Mouse (Mus musculus): Measurements from ENCODE around the gene Rab5c. TPM values are rescaled to one million over a fixed set of nuclear protein-coding genes. Genes with fewer than 3 reads are reported as not detected.

Rab5c gene
- total and polyA plus RNA-seq, 3 experiments, result 191 to 238 (median 196) TPM

DNA sequence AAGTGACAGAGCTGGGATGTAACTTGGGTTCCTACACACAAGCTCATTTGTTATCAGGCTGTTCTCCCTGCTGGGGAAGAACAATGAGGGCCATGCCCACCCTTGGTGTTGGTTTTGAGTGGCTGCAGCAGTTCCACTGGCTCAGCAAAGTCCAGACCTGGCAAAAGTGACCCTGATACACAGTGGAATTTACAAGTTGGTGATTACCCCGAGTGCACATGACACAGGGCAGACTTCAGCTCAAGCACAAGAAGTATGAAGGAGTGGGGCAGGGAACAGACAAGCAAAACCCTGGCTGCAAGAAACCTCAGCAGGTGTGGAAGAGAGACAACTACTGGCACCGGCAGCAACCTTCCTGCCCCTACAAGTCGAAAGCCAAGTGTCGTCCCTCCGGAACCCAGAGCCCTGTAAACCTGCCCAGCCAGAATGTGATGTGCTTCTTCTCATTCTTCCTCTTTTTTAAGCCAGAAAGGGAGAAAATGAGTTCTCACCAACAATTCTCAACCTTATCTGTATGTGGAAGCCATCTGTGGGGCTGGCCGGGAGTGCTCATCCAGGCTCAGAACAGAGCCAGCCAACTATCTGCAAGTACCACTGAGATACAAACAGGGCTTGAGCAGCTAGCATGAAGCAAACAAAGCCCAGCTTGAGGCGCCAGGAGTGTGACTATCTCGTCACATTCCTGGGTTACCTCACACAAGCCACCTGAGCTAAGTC, 16.1 kb downstream of the Rab5c start:
- no peak for DNase-seq

DNA sequence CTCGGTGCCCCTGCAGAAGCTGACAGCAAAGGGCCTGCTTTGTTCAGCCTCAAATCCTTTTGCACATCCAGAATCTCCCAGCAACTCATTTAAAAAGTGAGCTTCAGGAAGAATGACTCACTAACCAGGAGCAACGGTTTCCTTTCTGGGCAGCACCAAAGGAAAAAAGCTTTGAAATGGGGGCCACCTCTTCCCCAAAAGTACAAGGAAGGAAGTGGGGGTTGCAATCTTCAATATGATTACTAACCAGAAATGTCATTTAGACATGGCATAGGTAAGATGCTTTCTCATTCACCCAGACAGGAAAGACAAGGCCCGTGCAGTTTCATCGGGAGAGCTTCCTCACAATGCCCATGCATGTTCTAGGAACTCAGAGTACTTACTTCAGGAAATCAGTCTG, 16.8 kb downstream of the Rab5c start:
- no peak for DNase-seq

DNA sequence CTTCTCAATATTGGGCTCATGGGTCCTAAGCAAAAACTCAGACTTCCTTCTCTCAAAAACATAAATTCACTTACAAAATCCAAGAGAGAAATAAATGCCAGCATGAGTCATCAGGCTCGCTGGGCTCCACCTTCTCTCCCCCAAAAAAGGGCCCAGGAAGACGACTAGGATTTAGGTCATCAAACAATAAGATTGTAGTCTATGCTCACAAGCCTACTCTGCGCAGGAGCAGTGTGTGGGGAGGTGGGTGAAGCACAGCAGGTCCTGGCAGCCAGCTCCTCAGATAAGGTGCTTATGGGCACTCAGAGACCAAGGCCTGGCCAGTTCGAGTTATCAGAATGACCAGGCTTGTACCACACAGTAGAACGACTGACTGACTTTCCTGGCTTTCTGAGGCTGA, 17.7 kb downstream of the Rab5c start:
- peak; percentile 57 for DNase-seq

- no peak for DNase-seq
These were observed 18.1 kb downstream of the Rab5c start for GRCm38 (mm10) chr11:100719893-100720292.

GRCm38 (mm10) chr11:100719312-100719711, 18.7 kb downstream of the Rab5c start:
- DNase-seq, result peak; percentile 57

GRCm38 (mm10) chr11:100718866-100719265, 19.1 kb downstream of the Rab5c start:
- no peak for DNase-seq

DNA sequence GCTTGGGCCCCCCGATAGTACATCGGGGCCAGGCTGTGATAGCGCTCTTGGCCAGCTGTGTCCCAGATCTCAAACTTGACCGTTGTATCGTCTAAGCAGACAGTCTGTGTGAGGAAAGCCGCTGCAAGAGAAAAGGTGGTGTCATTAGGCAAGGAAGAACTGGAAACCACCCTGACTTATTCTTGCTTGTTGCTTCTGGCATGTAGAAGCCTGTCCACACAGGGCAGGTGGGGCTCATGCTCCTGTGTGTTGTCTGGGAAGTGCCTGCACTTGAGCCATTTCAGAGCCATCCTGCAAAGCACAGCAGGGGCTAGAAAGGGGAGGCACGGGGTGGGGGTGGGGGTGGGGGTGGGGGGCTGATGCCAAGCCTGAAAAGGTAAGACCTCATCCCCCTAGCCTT, 19.6 kb downstream of the Rab5c start:
- DNase-seq, result no peak

DNA sequence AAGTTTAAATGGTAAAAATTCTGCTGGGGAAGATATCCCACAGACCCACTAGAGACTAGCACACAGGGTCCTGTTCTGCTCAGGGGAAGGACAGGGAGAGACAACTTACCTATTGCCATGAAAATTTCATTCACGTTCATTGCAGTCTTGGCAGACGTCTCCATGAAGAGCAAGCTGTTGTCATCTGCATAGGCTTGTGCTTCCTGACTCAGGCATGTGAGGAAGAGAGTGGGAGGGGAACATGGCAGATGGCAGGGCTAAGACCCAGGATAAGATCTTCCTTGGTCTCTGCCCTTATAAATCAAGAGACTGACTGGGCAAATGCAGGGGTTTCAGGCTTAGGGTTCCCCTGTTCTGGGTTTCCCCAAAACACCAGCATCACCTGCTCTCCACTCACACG, 21.4 kb downstream of the Rab5c start:
- DNase-seq, result no peak

DNA sequence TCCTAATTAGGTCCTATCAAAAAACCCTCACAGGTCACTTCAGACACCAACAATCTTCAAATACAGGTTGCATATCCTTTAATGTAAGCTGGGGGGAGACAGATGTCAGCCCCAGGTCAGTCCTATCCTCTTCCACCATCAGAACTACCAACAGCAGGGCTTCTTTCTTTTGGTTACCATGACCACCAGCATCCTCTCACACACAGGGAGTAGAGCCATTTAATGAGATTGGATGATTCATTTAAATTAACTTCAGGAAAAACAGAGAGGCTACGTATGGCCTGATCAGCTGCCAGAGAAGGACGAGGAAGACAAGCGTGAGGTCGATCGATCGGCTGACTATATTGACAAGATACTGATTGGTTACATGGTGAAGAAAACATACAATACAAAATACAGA, 23.1 kb downstream of the Rab5c start:
- DNase-seq, result no peak

GRCm38 (mm10) chr11:100714534-100714915, 23.5 kb downstream of the Rab5c start:
- DNase-seq, result peak; percentile 82

GRCm38 (mm10) chr11:100713735-100714533, 24.1 kb downstream of the Rab5c start, which contains the start of gene Hspb9:
Hspb9 (plus strand) TSS chr11:100713850.
- DNase-seq, result peak; percentile 87

GRCm38 (mm10) chr11:100713174-100713573, 24.8 kb downstream of the Rab5c start:
- DNase-seq, result no peak

GRCm38 (mm10) chr11:100711783-100712615, 26.0 kb downstream of the Rab5c start, which contains the start of gene Kat2a:
Kat2a (minus strand) TSS chr11:100712465.
- DNase-seq, result peak; percentile 92

GRCm38 (mm10) chr11:100710977-100711376, 27.0 kb downstream of the Rab5c start:
- DNase-seq, result no peak

GRCm38 (mm10) chr11:100710528-100710927, 27.5 kb downstream of the Rab5c start:
- DNase-seq, result no peak

DNA sequence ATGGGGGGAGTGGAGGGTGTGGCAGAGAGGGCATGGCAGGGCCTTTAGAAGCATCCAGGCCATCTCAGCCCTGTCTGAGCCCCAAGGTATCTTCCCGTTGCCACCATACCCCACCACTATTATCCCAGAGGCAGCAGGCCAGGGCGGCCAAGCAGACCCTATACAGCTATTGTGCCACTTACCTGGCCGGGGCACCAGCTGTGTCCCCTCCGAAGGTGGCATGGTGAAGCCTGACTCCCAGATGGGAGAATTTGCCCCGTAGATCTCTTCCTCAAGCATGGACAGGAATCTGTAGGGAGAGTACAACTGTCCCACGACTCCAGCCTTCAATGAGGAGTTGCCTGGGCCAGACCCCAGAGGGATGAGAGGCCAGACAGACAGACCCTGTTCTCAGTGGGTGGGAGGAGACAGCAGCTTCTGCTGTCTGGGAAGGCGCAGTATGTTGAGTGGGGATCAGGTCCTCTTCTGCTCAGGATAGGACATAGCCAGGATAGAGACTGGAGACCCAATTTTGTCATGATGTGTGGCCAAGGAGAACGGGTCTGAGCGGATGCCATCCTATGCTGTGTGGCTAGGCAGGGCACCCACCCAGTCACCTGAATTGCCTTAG, 28.7 kb downstream of the Rab5c start:
- DNase-seq, result no peak

DNA sequence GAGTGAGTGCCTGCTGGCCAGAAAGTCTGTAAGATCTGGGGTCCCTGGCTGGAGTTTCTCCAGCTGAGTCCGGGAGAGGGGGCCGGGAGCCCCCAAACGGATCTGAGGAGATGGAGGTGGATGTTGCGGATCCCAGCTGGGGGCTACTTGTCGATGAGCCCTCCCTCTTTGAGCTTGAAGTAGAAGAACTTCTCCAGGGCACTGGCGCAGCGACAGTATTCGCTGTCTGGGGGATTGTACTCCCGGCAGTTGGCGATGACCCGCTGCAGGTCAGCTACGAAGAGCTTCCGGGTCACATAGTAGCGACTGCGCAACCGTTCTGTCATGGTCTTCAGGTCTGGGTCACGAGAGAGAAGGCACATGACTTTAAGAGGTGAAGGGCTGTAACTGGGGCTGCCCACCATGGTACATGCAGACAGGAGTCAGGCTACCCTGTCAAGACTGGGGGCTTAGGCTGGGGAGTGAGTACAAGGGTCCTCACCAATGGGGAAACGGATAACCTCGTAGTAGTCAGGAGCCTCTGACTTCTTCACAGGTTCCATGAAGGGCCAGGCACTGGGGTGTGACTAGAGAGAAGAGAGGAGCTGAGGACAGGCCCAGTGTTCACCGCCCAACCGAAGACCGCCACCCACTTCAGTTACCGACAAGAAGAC, 32.8 kb downstream of the Rab5c start:
- no peak for DNase-seq

DNA sequence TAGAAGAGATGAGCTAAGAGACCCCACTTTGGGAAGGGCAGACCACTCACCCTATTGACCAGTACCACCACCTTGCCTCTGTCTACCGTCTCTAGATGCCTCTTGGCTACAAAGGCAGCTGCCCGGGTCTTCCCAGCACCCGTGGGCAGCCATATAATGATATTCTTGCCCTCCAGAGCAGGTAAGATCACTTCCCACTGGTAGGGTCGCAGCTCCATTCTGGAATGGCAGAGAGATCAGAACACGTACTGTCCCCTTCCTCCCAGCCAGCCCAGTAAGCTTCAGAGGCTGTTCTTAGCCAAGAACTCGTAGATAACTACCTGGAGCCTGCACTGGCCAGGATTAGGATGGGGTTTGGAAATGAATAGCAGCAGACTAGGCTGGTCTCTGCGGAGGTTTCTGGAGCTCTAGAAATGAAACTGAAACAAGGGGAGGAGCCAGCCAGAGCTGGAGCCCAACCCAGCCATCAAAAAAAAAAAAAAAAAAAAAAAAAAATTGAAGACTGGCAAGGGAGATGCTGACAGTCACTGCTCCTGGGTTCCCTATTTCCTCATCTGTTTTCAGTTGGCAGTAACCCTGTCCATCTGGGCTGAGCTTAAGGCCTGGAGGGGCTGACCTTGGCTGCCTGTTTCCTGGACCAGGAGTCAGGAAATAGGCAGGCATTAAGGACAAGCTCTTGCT, 34.0 kb downstream of the Rab5c start, which contains the start of gene Dhx58:
Gene Dhx58 (minus strand): TSS at position 421 of the 681 bp plus-strand sequence.
- peak; percentile 71 for DNase-seq

GRCm38 (mm10) chr11:100703366-100703765, 34.6 kb downstream of the Rab5c start:
- DNase-seq, result no peak

- no peak for DNase-seq
These were observed 35.1 kb downstream of the Rab5c start for GRCm38 (mm10) chr11:100702906-100703305.

Data from adrenal gland, adult 2 months (tissue).